Mouse (Mus musculus) hindbrain, embryonic 13.5 days (tissue): Measurements from ENCODE around the gene Six5. TPM values are rescaled to one million over a fixed set of nuclear protein-coding genes. Genes with fewer than 3 reads are reported as not detected.

ENCODE experiments used
- ATAC-seq: fragments of 200-750 bp; cut with Nextera tagmentation; 2 replicates; pipeline ENCODE4 v1.8.0; 2017; ENCODE audit warnings: moderate TSS enrichment; ENCODE audit not compliant: low FRiP score
- H3K27ac ChIP-seq: fragments of 300-500 bp; sonication (generic); 2 replicates; pipeline ENCODE4 v1.5.1; 2015; ENCODE audit warnings: inconsistent platforms, mild to moderate bottlenecking, moderate library complexity
- H3K27me3 ChIP-seq: fragments of 300-500 bp; sonication (generic); 2 replicates; pipeline ENCODE4 v1.6.1; 2015; ENCODE audit warnings: mild to moderate bottlenecking, inconsistent platforms
- H3K36me3 ChIP-seq: fragments of 300-500 bp; sonication (generic); 2 replicates; pipeline ENCODE4 v1.6.1; 2015; ENCODE audit warnings: mild to moderate bottlenecking, inconsistent platforms
- H3K4me1 ChIP-seq: fragments of 300-500 bp; sonication (generic); replicated peaks from 2 replicates; pipeline ENCODE4 v1.6.1; 2015; ENCODE audit warnings: inconsistent platforms
- H3K4me2 ChIP-seq: fragments of 300-500 bp; sonication (generic); 2 replicates; pipeline ENCODE4 v1.6.1; 2015; ENCODE audit warnings: inconsistent platforms, mild to moderate bottlenecking, moderate library complexity
- H3K4me3 ChIP-seq: fragments of 300-500 bp; sonication (generic); 2 replicates; pipeline ENCODE4 v1.5.1; 2015; ENCODE audit warnings: mild to moderate bottlenecking, inconsistent platforms
- H3K9ac ChIP-seq: fragments of 300-500 bp; sonication (generic); 2 replicates; pipeline ENCODE4 v1.6.1; 2015; ENCODE audit warnings: mild to moderate bottlenecking, inconsistent platforms
- H3K9me3 ChIP-seq: fragments of 300-500 bp; sonication (generic); 2 replicates; pipeline ENCODE4 v1.6.1; 2016; ENCODE audit warnings: inconsistent platforms
- WGBS: fragments of 180-500 bp; shearing (Covaris S2); methylation state at CpG from one replicate; pipeline ENCODE4 v1.1.7; 2015; 5-methylcytosine and 5-hydroxymethylcytosine counted together
- polyA plus RNA-seq: library from polyadenylated mRNA; unstranded; fragments of >200 nt; fragmentation: Nextera tagmentation; extraction: Ambion mirVana; gene quantifications from 2 replicates; pipeline ENCODE4 v1.2.1, GENCODE M21; 2015

The Six5 gene
- polyA plus RNA-seq, 1 experiment from 2014 or later, result 2.8 TPM

DNA sequence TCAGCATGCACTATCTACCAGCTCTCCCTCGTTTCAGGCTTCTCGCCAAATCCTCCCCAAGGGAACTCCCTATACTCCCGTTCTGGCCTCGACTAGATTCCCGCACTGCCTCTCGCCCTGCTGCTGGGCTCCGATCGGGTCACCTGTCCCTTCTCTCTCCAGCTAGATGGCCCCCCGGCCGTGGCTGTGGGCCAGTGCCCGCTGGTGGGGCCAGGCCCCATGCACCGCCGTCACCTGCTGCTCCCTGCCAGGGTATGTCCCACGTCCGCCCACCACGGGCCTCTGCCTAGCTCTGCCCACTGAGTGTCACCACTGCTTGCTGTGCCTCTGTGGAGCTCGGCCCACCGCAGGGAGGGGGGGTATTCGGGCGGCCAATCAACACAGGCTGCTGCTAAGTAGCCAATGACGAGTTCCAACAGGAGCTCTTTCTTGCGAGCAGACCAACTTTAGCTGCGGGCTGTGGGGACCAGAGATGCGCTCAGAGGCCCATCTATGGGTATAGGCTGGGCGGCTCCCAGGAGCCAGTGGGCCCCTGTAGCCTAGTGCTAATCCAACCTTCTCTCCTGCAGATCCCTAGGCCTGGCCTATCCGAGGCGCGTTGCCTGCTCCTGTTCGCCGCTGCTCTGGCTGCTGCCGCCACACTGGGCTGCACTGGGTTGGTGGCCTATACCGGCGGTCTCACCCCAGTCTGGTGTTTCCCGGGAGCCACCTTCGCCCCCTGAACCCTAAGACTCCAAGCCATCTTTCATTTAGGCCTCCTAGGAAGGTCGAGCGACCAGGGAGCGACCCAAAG lies 1.8 kb upstream of the Six5 start:
- 6% methylated on average over 38 of the region's 38 CpGs for WGBS
- H3K4me3 ChIP-seq, result peak overlapping the region; percentile 55
- peak overlapping the region; percentile 44; the same call in 1 of the 2 replicates for H3K27ac ChIP-seq
- H3K36me3 ChIP-seq, result peaks cover 48% of the 10 kb centered on the region
- H3K4me2 ChIP-seq, result peak overlapping the region; percentile 96
- no peaks in the 10 kb centered on the region for H3K9me3 ChIP-seq
- peaks cover 55% of the 10 kb centered on the region for H3K4me1 ChIP-seq
- peaks cover 62% of the 10 kb centered on the region for H3K27me3 ChIP-seq
- H3K9ac ChIP-seq, result peak overlapping the region; percentile 59
- peak; percentile 53 for ATAC-seq

DNA sequence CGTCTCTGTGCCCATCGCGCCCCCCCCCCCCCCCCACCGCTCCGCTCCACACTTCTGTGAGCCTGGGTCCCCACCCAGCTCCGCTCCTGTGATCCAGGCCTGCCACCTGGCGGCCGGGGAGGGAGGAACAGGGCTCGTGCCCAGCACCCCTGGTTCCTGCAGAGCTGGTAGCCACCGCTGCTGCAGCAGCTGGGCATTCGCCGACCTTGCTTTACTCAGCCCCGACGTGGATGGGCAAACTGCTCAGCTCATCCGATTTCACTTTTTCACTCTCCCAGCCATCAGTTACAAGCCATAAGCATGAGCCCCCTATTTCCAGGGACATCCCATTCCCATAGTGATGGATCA lies 1.2 kb upstream of the Six5 start:
- Histone ChIP-seq H3K9ac (peak overlapping the region; percentile 59; the same call in 1 of the 2 replicates), H3K4me2 (peak overlapping the region; percentile 96), H3K4me3 (peak overlapping the region; percentile 55), H3K36me3 (peaks cover 42% of the 10 kb centered on the region), H3K9me3 (no peaks in the 10 kb centered on the region), H3K27ac (peak overlapping the region; percentile 58), H3K27me3 (peaks cover 62% of the 10 kb centered on the region), H3K4me1 (peaks cover 55% of the 10 kb centered on the region)
- WGBS, result 0% methylated on average over 11 of the region's 15 CpGs
- ATAC-seq, result peak; percentile 44

DNA sequence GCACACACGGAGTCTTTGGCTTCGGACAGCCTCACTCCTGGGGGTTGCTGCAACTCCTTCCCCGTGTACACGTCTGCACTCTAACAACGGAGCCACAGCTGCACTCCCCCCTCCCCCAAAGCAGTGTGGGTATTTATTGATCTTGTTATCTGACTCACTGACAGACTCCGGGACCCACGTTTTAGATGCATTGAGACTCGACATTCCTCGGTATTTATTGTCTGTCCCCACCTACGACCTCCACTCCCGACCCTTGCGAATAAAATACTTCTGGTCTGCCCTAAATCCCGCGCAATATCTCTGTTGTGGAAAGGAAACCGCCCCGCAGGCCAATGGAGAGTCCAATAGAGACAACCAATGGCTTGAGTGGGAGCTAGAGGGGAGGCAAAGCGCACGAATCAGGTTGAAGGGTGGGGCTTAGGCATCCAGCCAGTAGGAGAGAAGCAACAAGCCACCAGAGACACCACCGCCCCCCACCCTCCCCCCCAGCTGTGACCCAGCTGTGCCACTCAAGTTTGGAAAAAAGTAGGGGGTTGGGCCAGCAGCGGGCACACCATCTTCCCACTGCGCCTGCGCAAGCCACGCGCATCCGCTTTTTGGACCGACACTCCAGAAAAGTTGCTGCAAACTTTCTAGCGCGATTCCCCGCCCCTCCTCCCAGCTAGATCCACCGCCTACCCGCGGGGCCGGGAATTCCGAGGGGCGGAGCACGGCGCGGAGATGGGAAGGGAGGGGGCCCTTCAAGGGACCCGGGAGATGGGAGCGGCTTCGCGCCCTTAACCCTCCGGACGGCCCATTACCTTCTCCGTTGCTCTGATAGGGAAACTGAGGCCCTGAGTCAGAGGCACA lies 633 bp upstream of the Six5 start:
- no peaks in the 10 kb centered on the region for H3K9me3 ChIP-seq
- peak overlapping the region; percentile 76 for H3K9ac ChIP-seq
- peak overlapping the region; percentile 85 for H3K27ac ChIP-seq
- peaks cover 62% of the 10 kb centered on the region for H3K27me3 ChIP-seq
- H3K36me3 ChIP-seq, result peaks cover 36% of the 10 kb centered on the region
- H3K4me1 ChIP-seq, result peaks cover 55% of the 10 kb centered on the region
- H3K4me3 ChIP-seq, result peak overlapping the region; percentile 55
- WGBS, result under 1% methylated on average over 45 of the region's 45 CpGs
- peak overlapping the region; percentile 96 for H3K4me2 ChIP-seq
- peak; percentile 71 for ATAC-seq

DNA sequence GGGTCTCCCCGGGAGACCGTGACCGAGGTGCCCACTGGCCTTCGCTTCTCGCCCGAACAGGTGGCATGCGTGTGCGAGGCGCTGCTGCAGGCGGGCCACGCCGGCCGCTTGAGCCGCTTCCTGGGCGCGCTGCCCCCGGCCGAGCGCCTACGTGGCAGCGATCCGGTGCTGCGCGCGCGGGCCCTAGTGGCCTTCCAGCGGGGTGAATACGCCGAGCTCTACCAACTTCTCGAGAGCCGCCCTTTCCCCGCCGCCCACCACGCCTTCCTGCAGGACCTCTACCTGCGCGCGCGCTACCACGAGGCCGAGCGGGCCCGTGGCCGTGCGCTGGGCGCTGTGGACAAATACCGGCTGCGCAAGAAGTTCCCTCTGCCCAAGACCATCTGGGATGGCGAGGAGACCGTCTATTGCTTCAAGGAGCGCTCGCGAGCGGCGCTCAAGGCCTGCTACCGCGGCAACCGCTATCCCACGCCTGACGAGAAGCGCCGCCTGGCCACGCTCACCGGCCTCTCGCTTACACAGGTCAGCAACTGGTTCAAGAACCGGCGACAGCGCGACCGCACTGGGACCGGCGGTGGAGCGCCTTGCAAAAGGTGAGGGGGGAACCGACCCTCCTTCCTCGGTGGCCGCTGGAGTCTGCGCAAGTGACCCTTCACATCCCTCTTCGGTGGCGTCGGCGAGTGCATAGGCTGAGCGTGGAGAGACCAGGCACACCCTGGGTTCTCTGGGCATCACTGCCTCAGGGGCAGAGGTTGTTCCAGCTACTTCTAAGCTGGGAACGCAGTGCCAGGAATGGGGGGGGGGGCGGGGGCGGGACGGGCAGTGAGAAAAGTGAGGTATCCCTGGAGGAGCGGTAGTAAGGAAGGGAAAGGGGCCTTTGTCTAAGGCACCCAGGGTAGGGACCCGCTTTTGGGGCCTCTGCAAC lies 694 bp downstream of the Six5 start:
- Histone ChIP-seq H3K9ac (peak overlapping the region; percentile 76), H3K4me1 (peaks cover 55% of the 10 kb centered on the region), H3K27ac (peak overlapping the region; percentile 85), H3K4me3 (peak overlapping the region; percentile 55), H3K27me3 (peaks cover 61% of the 10 kb centered on the region), H3K4me2 (peak overlapping the region; percentile 96), H3K36me3 (peaks cover 26% of the 10 kb centered on the region), H3K9me3 (no peaks in the 10 kb centered on the region)
- WGBS, result under 1% methylated on average over 75 of the region's 87 CpGs
- ATAC-seq, result no peak

DNA sequence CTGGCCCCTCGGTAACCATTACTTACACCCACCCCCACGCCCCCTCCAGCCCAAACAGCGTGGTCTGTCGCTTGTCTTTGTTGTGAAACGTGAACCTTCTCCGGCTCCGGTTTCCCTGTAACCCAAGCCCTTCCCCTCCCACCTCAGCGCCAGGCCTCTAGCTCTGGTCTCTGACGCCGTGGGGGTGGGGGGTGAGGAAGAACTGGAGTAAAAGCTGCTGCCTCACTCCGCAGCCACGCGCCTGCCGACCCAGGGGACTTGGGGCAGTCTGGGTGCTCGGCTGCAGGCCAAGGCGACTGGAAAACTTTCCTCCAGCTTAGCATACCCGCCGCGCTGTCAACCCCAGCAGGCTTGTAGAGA lies 1.3 kb downstream of the Six5 start:
- Histone ChIP-seq H3K9ac (peak overlapping the region; percentile 76), H3K4me1 (peaks cover 55% of the 10 kb centered on the region), H3K27me3 (peaks cover 54% of the 10 kb centered on the region), H3K9me3 (no peaks in the 10 kb centered on the region), H3K27ac (peak overlapping the region; percentile 85), H3K36me3 (peaks cover 19% of the 10 kb centered on the region), H3K4me2 (peak overlapping the region; percentile 96), H3K4me3 (peak overlapping the region; percentile 55)
- ATAC-seq, result no peak
- 2% methylated on average over 19 of the region's 19 CpGs for WGBS

DNA sequence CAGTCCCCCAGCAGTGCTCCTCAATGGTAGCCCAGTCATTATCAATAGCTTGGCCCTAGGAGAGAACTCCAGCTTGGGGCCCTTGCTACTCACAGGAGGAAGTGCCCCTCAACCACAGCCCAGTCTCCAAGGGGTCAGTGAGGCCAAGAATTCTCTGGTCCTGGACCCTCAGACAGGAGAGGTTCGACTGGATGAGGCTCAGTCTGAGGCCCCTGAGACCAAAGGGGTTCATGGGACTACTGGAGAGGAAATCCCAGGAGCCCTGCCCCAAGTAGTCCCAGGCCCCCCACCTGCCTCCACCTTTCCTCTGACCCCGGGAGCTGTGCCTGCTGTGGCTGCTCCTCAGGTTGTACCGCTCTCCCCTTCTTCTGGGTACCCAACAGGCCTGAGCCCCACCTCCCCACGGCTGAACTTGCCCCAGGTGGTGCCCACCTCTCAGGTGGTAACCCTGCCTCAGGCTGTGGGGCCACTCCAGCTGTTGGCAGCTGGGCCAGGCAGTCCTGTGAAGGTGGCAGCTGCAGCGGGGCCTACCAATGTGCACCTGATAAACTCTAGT lies 2.1 kb downstream of the Six5 start:
- H3K4me2 ChIP-seq, result peak overlapping the region; percentile 96
- H3K9me3 ChIP-seq, result no peaks in the 10 kb centered on the region
- no peak overlapping the region for H3K27ac ChIP-seq
- ATAC-seq, result no peak
- WGBS, result 64% methylated on average over 5 of the region's 5 CpGs
- peaks cover 55% of the 10 kb centered on the region for H3K4me1 ChIP-seq
- peak overlapping the region; percentile 76 for H3K9ac ChIP-seq
- H3K27me3 ChIP-seq, result peaks cover 46% of the 10 kb centered on the region
- H3K36me3 ChIP-seq, result peaks cover 12% of the 10 kb centered on the region
- H3K4me3 ChIP-seq, result peak overlapping the region; percentile 55

DNA sequence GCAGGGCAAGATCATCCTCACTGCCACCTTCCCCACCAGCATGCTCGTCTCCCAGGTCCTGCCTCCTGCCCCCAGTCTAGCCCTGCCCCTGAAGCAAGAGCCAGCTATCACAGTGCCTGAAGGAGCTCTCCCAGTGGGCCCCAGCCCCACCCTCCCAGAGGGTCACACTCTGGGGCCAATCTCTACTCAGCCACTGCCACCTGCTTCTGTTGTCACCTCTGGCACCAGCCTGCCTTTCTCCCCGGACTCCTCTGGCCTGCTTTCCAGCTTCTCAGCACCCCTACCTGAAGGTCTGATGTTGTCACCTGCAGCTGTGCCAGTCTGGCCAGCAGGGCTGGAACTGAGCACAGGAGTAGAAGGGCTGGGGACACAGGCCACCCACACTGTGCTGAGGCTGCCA lies 2.8 kb downstream of the Six5 start:
- H3K27me3 ChIP-seq, result peaks cover 39% of the 10 kb centered on the region
- no peak overlapping the region for H3K27ac ChIP-seq
- H3K4me2 ChIP-seq, result no peak overlapping the region
- peaks cover 5% of the 10 kb centered on the region; the same call in 1 of the 2 replicates for H3K36me3 ChIP-seq
- 68% methylated on average over 2 of the region's 2 CpGs for WGBS
- H3K9ac ChIP-seq, result peak overlapping the region; percentile 15; the same call in 1 of the 2 replicates
- no peak overlapping the region for H3K4me3 ChIP-seq
- no peaks in the 10 kb centered on the region for H3K9me3 ChIP-seq
- peaks cover 51% of the 10 kb centered on the region for H3K4me1 ChIP-seq
- ATAC-seq, result no peak

DNA sequence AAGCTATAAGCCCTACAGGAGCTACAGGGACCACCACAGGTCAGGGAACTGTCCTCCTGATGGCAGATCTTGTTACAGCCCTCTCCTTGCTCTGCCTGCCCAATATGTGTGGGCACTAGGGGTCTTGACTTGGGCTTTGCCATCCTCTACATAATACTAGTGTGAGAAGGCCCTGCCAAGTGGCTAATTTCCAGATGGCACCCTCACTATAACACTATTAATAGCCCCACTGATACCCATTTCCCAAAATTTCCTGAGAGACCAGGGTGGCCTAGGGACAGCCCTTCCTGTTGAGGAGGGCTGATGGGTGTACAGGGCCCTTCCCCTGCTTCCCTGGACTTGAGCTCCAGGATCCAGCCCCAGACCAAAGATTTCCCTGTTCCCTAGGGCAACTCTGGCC lies 3.5 kb downstream of the Six5 start:
- Histone ChIP-seq H3K9me3 (no peaks in the 10 kb centered on the region), H3K4me1 (peaks cover 44% of the 10 kb centered on the region), H3K27ac (no peak overlapping the region), H3K27me3 (peaks cover 34% of the 10 kb centered on the region), H3K36me3 (no peaks in the 10 kb centered on the region), H3K9ac (no peak overlapping the region), H3K4me2 (no peak overlapping the region), H3K4me3 (no peak overlapping the region)
- no peak for ATAC-seq

DNA sequence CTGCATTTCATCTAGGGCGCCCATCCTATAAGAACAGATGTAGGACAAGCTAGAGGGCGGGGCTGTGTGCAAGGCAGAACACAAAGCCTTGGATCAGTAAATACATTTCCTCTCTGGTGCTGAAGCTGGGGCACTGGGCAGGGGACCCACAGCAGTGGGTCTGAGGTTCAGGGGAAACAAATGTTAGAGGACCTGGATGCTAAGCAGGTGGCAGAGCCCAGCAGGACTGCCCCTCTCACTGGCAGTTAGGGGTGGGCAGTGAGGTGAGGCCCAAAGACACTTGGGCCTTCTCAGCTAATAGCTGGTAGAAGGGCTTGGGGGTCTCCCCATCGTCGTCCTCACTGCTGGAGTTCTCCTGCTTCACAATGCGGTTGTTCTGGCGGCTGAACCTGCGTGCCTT lies 4.4 kb downstream of the Six5 start:
- H3K4me3 ChIP-seq, result no peak overlapping the region
- 62% methylated on average over 7 of the region's 7 CpGs for WGBS

DNA sequence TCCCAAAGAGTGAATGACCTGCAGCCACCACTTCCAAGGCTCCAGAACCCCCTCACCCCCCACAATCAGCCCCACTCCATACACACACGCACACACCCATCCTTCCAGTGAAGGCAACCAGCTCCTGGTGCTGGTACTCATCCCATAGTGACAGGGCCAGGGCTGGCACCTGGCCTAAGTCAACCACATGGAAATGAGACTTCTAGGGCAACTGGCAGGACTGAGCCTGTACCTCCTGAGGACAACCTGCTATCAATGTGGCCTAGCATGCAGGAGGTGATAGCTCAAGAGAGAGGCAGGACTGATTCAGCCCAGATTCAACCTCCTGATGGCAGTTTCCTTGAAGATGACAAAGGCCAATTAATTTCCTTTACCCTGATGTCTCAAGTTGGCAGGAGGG lies 5.9 kb downstream of the Six5 start:
- peaks cover 13% of the 10 kb centered on the region for H3K27me3 ChIP-seq
- ATAC-seq, result no peak
- no peaks in the 10 kb centered on the region for H3K36me3 ChIP-seq
- no peaks in the 10 kb centered on the region for H3K9me3 ChIP-seq
- H3K4me1 ChIP-seq, result peaks cover 21% of the 10 kb centered on the region
- 91% methylated on average over 1 of the region's 1 CpGs for WGBS
- H3K27ac ChIP-seq, result no peak overlapping the region
- H3K9ac ChIP-seq, result no peak overlapping the region
- H3K4me2 ChIP-seq, result no peak overlapping the region
- H3K4me3 ChIP-seq, result no peak overlapping the region

More for the DNA sequence above, 4.4 kb downstream of the Six5 start:
- peaks cover 27% of the 10 kb centered on the region for H3K27me3 ChIP-seq
- no peak overlapping the region for H3K9ac ChIP-seq
- H3K4me1 ChIP-seq, result peaks cover 35% of the 10 kb centered on the region
- H3K27ac ChIP-seq, result no peak overlapping the region
- no peak overlapping the region for H3K4me2 ChIP-seq
- H3K36me3 ChIP-seq, result no peaks in the 10 kb centered on the region
- no peaks in the 10 kb centered on the region for H3K9me3 ChIP-seq
- ATAC-seq, result no peak

DNA sequence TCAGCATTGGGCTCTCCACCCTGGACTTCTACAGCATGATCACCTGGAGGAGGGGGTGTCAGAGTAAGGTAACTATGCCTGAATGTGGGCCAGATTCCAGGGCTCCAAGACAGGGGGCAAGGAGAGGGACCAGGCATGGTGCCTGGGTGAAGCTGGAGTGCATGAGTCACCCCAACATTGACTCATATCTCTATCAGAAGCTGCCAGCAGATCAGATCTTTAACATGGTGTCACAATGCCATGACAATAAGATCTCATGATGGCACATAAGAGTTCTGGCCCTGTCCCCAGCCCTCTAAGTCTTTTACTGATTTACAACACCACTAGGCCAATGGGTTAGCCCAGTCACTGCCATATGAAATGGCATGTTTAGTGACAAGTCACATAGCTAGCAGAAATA lies 9.3 kb downstream of the Six5 start:
- Histone ChIP-seq H3K36me3 (no peaks in the 10 kb centered on the region), H3K4me2 (no peak overlapping the region), H3K27ac (no peak overlapping the region), H3K4me3 (no peak overlapping the region), H3K9me3 (no peaks in the 10 kb centered on the region), H3K27me3 (no peaks in the 10 kb centered on the region), H3K9ac (no peak overlapping the region), H3K4me1 (no peaks in the 10 kb centered on the region; the same call in 1 of the 2 replicates)
- ATAC-seq, result no peak
